8 mouse cellular contexts compared by ENCODE assay signal in the genomic region with DNA sequence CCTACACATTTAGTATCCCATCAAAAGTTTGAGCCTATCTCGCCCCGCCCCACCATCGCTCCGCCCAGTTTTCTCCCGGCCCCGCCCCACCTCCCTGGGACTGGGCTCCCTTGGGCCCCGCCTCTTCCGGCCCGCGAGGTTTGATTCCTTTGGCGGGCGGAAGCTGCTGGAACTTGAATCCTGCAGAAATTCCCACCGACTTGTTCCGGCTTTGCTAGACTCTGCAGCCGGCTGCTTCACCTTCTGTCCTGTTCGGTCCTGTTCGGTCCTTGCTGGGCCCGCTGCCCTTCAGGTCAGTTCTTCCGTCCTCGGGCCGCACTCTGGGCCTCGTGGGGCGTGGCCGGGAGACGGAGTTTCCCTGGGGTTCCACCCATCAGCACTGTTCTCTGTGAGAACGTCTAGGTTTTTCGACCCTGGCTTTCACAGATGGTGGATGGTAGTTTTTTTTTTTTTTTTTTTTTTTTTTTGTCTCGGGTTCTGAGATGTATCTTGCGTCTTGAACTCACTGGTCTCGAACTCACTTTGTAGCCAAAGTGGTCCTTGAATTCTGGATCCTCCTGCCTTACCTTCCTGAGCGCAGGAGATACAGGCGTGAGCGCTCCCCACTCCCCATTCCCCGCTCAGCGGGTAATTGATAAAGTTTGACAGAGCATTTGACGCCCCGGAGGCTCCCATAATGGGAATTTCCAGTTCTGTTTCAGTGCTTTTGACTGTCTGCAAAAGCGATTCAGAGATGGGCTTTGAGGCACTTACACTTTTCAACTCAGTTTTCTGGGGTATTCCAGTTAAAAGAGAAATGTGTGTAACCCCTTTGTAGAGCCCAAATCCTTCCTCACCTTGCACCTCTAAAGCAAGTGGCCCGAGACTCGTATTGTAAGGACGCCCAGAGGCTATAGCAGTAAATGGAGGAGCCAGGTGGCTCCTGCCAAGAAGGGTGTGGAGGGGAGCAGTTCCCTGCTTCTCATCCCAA. TPM values are rescaled to one million over a fixed set of nuclear protein-coding genes. Genes with fewer than 3 reads are reported as not detected.
DNase-seq lines count a peak whose midpoint lies in the region; ATAC-seq lines count a peak whose summit lies in the region.

Melk (plus strand) TSS at position 96 of the 970 bp plus-strand sequence.

- H3K27me3 ChIP-seq in intestine, embryonic 16.5 days (replicated peaks; ENCODE audit: control insufficient read depth, insufficient read depth, low read length) = no peaks in the 10 kb centered on the region
- no peaks in the 10 kb centered on the region for H3K27me3 ChIP-seq in liver, embryonic 12.5 days (replicated peaks)
- no peaks in the 10 kb centered on the region for H3K27me3 ChIP-seq in stomach, embryonic 15.5 days (replicated peaks)

- peak within 1 kb of the TSS; percentile 65; the same call in 1 of the 2 replicates for H3K27ac ChIP-seq in intestine, embryonic 16.5 days (ENCODE audit: low read length)
- H3K27ac ChIP-seq in liver, embryonic 12.5 days = peak within 1 kb of the TSS; percentile 75
- H3K27ac ChIP-seq in stomach, embryonic 15.5 days = peak within 1 kb of the TSS; percentile 71

- ATAC-seq in intestine, embryonic 16.5 days = peak; percentile 95
- ATAC-seq in liver, embryonic 12.5 days = peak; percentile 95
- ATAC-seq in stomach, embryonic 15.5 days (ENCODE audit: insufficient read depth, low FRiP score, low read depth) = peak; percentile 92

- peak within 1 kb of the TSS; percentile 79 for H3K9ac ChIP-seq in intestine, embryonic 16.5 days (ENCODE audit: low read depth, low read length)
- H3K9ac ChIP-seq in liver, embryonic 12.5 days = peak within 1 kb of the TSS; percentile 73
- H3K9ac ChIP-seq in stomach, embryonic 15.5 days = peak within 1 kb of the TSS; percentile 63

- under 1% methylated on average over 41 of the region's 41 CpGs for WGBS in intestine, embryonic 16.5 days
- 1% methylated on average over 41 of the region's 41 CpGs for WGBS in liver, embryonic 12.5 days (ENCODE audit: insufficient replicate concordance)
- WGBS in stomach, embryonic 15.5 days = under 1% methylated on average over 41 of the region's 41 CpGs

- peak within 1 kb of the TSS; percentile 87 for H3K4me3 ChIP-seq in intestine, embryonic 16.5 days (ENCODE audit: low read length)
- H3K4me3 ChIP-seq in liver, embryonic 12.5 days = peak within 1 kb of the TSS; percentile 76
- H3K4me3 ChIP-seq in stomach, embryonic 15.5 days (replicated peaks) = peak within 1 kb of the TSS; percentile 91

- H3K36me3 ChIP-seq in intestine, embryonic 16.5 days (ENCODE audit: control insufficient read depth, insufficient read depth, low read length) = no peaks in the 10 kb centered on the region
- peaks cover 17% of the 10 kb centered on the region for H3K36me3 ChIP-seq in liver, embryonic 12.5 days
- no peaks in the 10 kb centered on the region for H3K36me3 ChIP-seq in stomach, embryonic 15.5 days

- H3K4me2 ChIP-seq in intestine, embryonic 16.5 days (ENCODE audit: low read depth, low read length) = peak within 1 kb of the TSS; percentile 88
- H3K4me2 ChIP-seq in liver, embryonic 12.5 days = peak within 1 kb of the TSS; percentile 81
- peak within 1 kb of the TSS; percentile 72 for H3K4me2 ChIP-seq in stomach, embryonic 15.5 days

- H3K4me1 ChIP-seq in intestine, embryonic 16.5 days (ENCODE audit: control insufficient read depth, insufficient read depth, low read length) = peaks cover 13% of the 10 kb centered on the region
- peaks cover 18% of the 10 kb centered on the region for H3K4me1 ChIP-seq in liver, embryonic 12.5 days
- H3K4me1 ChIP-seq in stomach, embryonic 15.5 days = peaks cover 16% of the 10 kb centered on the region; the same call in 1 of the 2 replicates

- H3K9me3 ChIP-seq in intestine, embryonic 16.5 days (ENCODE audit: control insufficient read depth, low read length) = no peaks in the 10 kb centered on the region
- no peaks in the 10 kb centered on the region for H3K9me3 ChIP-seq in liver, embryonic 12.5 days (replicated peaks)
- no peaks in the 10 kb centered on the region for H3K9me3 ChIP-seq in stomach, embryonic 15.5 days

- peak; percentile 81 to 82 for DNase-seq in B cell, adult 2 months
- peak; percentile 92 for DNase-seq in adrenal gland, postnatal 10 days
- peak; percentile 91 for DNase-seq in embryo, embryonic 9.5 days (ENCODE audit: extremely low spot score)
- DNase-seq in gonadal fat pad, adult 2 months (ENCODE audit: low read depth) = peak; percentile 19
- DNase-seq in naive thymus-derived CD4-positive, alpha-beta T cell, adult 2 months (ENCODE audit: low read depth) = peak; percentile 78

RNA-seq across cellular contexts. Expression of gene Melk, which starts in this region (rescaled TPM):
- total RNA-seq in adrenal gland, postnatal 10 days (2021) = 1 to 10 TPM; 6.6 to 6.9 TPM
- 0.38 and 0.62 TPM in 2 replicates for polyA plus RNA-seq in gonadal fat pad, adult 2 months (2012; rRNA removed)
- polyA plus RNA-seq in intestine, embryonic 16.5 days (2015; fragmentation: Nextera tagmentation; extraction: Ambion mirVana) = 33.1 and 36.7 TPM in 2 replicates
- polyA plus RNA-seq in liver, embryonic 12.5 days (2016; fragmentation: Nextera tagmentation; extraction: Ambion mirVana) = 28.0 TPM in 2 replicates
- polyA plus RNA-seq in stomach, embryonic 15.5 days (2015; fragmentation: Nextera tagmentation; extraction: Ambion mirVana) = 37.2 and 42.3 TPM in 2 replicates

Comparison
In these comparisons a context has a peak if more than half of its experiments do, and no peak if none do; other contexts are left out.
1. Peak in every context shown above with its lines: DNase-seq, ATAC-seq, H3K4me3 ChIP-seq and H3K27ac ChIP-seq.
2. RNA of gene Melk (polyA plus RNA-seq): 37.2 to 42.3 TPM in stomach, embryonic 15.5 days, 33.1 to 36.7 TPM in intestine, embryonic 16.5 days and 28.0 TPM in liver, embryonic 12.5 days; 0.38 to 0.62 TPM in gonadal fat pad, adult 2 months; every median in the first group is over 10 times any median in the second.
3. Peak in DNase-seq in gonadal fat pad, adult 2 months; RNA of the gene not detected or under 1 TPM.
4. DNase-seq: peak in every context shown above with its lines; median percentile 92 in adrenal gland, postnatal 10 days; 91 in embryo, embryonic 9.5 days; 82 in B cell, adult 2 months; 78 in naive thymus-derived CD4-positive, alpha-beta T cell, adult 2 months; 19 in gonadal fat pad, adult 2 months.